Comparison of ENCODE assay signal across 11 mouse cellular contexts in genomic region chr7:83811461-83811860, GRCm38 (mm10). TPM values are rescaled to one million over a fixed set of nuclear protein-coding genes. Genes with fewer than 3 reads are reported as not detected.
DNase-seq lines count a peak whose midpoint lies in the region; ATAC-seq and TF ChIP-seq lines count a peak whose summit lies in the region.
"Had no signal": no experiment of that assay in that cellular context is flagged by ENCODE, and none has a peak within 500 bp of the region (broad histone marks: within the 10 kb centered on the region; RNA-seq: fewer than 3 reads in every experiment).

No protein-coding gene starts in this region.

- H3K4me3 ChIP-seq in heart, adult 2 months: no peak overlapping the region
- no peak overlapping the region for H3K4me3 ChIP-seq in liver, adult 2 months (ENCODE audit: insufficient read depth, low read depth, low read length)
- H3K4me3 ChIP-seq in liver, embryonic 11.5 days (ENCODE audit: low read depth, low read length): no peak overlapping the region
- H3K4me3 ChIP-seq in embryonic facial prominence, embryonic 12.5 days: no peak overlapping the region
- H3K4me3 ChIP-seq in limb, embryonic 14.5 days (replicated peaks; ENCODE audit: low read length): no peak overlapping the region
- H3K4me3 ChIP-seq: neural tube, embryonic 15.5 days had no signal

- H3K79me2 ChIP-seq in heart, adult 2 months (replicated peaks; ENCODE audit: control insufficient read depth, insufficient read depth, low read length): no peaks in the 10 kb centered on the region
- no peaks in the 10 kb centered on the region for H3K79me2 ChIP-seq in liver, adult 2 months (ENCODE audit: control insufficient read depth, insufficient read depth, low read length)

- no peaks in the 10 kb centered on the region for H3K27me3 ChIP-seq in heart, adult 2 months (ENCODE audit: control insufficient read depth, insufficient read depth, low read length)
- H3K27me3 ChIP-seq in liver, adult 2 months (ENCODE audit: control insufficient read depth, insufficient read depth, low read length): no peaks in the 10 kb centered on the region
- H3K27me3 ChIP-seq in liver, embryonic 11.5 days (replicated peaks; ENCODE audit: control insufficient read depth, insufficient read depth, low read length): no peaks in the 10 kb centered on the region
- H3K27me3 ChIP-seq in embryonic facial prominence, embryonic 12.5 days: no peaks in the 10 kb centered on the region
- no peaks in the 10 kb centered on the region for H3K27me3 ChIP-seq in limb, embryonic 14.5 days (ENCODE audit: control insufficient read depth, insufficient read depth, low read length)
- H3K27me3 ChIP-seq: neural tube, embryonic 15.5 days had no signal

- no peaks in the 10 kb centered on the region; the same call in 1 of the 2 replicates for H3K36me3 ChIP-seq in heart, adult 2 months (ENCODE audit: control insufficient read depth, insufficient read depth, low read length)
- H3K36me3 ChIP-seq in liver, adult 2 months (ENCODE audit: control insufficient read depth, insufficient read depth, low read length): no peaks in the 10 kb centered on the region
- no peaks in the 10 kb centered on the region for H3K36me3 ChIP-seq in liver, embryonic 11.5 days (ENCODE audit: control insufficient read depth, insufficient read depth, low read length)
- no peaks in the 10 kb centered on the region for H3K36me3 ChIP-seq in embryonic facial prominence, embryonic 12.5 days
- H3K36me3 ChIP-seq in limb, embryonic 14.5 days (ENCODE audit: control insufficient read depth, insufficient read depth, low read length): no peaks in the 10 kb centered on the region
- H3K36me3 ChIP-seq: neural tube, embryonic 15.5 days had no signal

- TF ChIP-seq POLR2A in heart, adult 2 months (IDR thresholded peaks at IDR 0.05; ENCODE audit: insufficient read depth, low read depth, low read length): no peak
- no peak for TF ChIP-seq POLR2A in liver, adult 2 months (IDR thresholded peaks at IDR 0.05; ENCODE audit: extremely low read depth, insufficient read depth, low read length)
- no peak for TF ChIP-seq POLR2A in limb, embryonic 14.5 days (IDR thresholded peaks at IDR 0.05; ENCODE audit: borderline replicate concordance, extremely low read depth, insufficient read depth, insufficient read length)

- peak overlapping the region; percentile 69 for H3K27ac ChIP-seq in heart, adult 2 months
- H3K27ac ChIP-seq in liver, adult 2 months (replicated peaks; ENCODE audit: insufficient read depth, low read depth, low read length): peak overlapping the region; percentile 20
- no peak overlapping the region for H3K27ac ChIP-seq in liver, embryonic 11.5 days (ENCODE audit: low read depth, low read length)
- peak overlapping the region; percentile 97 for H3K27ac ChIP-seq in embryonic facial prominence, embryonic 12.5 days
- peak overlapping the region; percentile 71; the same call in 1 of the 2 replicates for H3K27ac ChIP-seq in limb, embryonic 14.5 days (replicated peaks; ENCODE audit: low read depth, low read length)
- H3K27ac ChIP-seq: neural tube, embryonic 15.5 days had no signal

- peaks cover 19% of the 10 kb centered on the region for H3K4me1 ChIP-seq in heart, adult 2 months (ENCODE audit: control insufficient read depth, insufficient read depth, low read length)
- peaks cover 2% of the 10 kb centered on the region; the same call in 1 of the 2 replicates for H3K4me1 ChIP-seq in liver, adult 2 months (ENCODE audit: control insufficient read depth, insufficient read depth, low read length)
- peaks cover 20% of the 10 kb centered on the region for H3K4me1 ChIP-seq in liver, embryonic 11.5 days (replicated peaks; ENCODE audit: control insufficient read depth, insufficient read depth, low read length)
- H3K4me1 ChIP-seq in embryonic facial prominence, embryonic 12.5 days: peaks cover 56% of the 10 kb centered on the region
- H3K4me1 ChIP-seq in limb, embryonic 14.5 days (ENCODE audit: control insufficient read depth, insufficient read depth, low read length): peaks cover 56% of the 10 kb centered on the region

- H3K9me3 ChIP-seq in liver, embryonic 11.5 days (ENCODE audit: control insufficient read depth, low read length): no peaks in the 10 kb centered on the region
- no peaks in the 10 kb centered on the region for H3K9me3 ChIP-seq in embryonic facial prominence, embryonic 12.5 days
- no peaks in the 10 kb centered on the region for H3K9me3 ChIP-seq in limb, embryonic 14.5 days (ENCODE audit: control insufficient read depth, low read length)
- H3K9me3 ChIP-seq: neural tube, embryonic 15.5 days had no signal

- 62% methylated on average over 4 of the region's 4 CpGs for WGBS in heart, adult 2 months
- 84% methylated on average over 4 of the region's 4 CpGs for WGBS in liver, adult 2 months
- 89% methylated on average over 4 of the region's 4 CpGs for WGBS in liver, embryonic 11.5 days
- 85% methylated on average over 4 of the region's 4 CpGs for WGBS in embryonic facial prominence, embryonic 12.5 days
- WGBS in limb, embryonic 14.5 days: 81% methylated on average over 4 of the region's 4 CpGs

- DNase-seq in heart, adult 2 months: no peak
- DNase-seq in heart, postnatal 14 days: no peak
- DNase-seq in liver, adult 2 months (ENCODE audit: extremely low read depth, low read depth, low spot score): no peak
- no peak for DNase-seq in liver, embryonic 11.5 days (ENCODE audit: low spot score)
- DNase-seq in limb, embryonic 14.5 days (ENCODE audit: low spot score): no peak
- DNase-seq in layer of hippocampus, adult 11-12 months (ENCODE audit: low spot score): no peak
- DNase-seq: heart, postnatal 10 days; thymus, postnatal 36 days had no signal

- no peak for TF ChIP-seq EP300 in heart, adult 2 months (IDR thresholded peaks at IDR 0.05; ENCODE audit: insufficient read depth, low read depth, low read length)

- ATAC-seq in liver, embryonic 11.5 days (replicated peaks; ENCODE audit: low FRiP score): no peak
- no peak for ATAC-seq in embryonic facial prominence, embryonic 12.5 days (ENCODE audit: insufficient number of reproducible peaks, insufficient read depth, low FRiP score, low TSS enrichment)
- ATAC-seq in limb, embryonic 14.5 days (ENCODE audit: low FRiP score, low read depth): no peak
- no peak for ATAC-seq in inflammation-experienced regulatory T-cells, adult 6 months

- H3K9ac ChIP-seq in heart, adult 2 months (ENCODE audit: low read depth, low read length): no peak overlapping the region
- H3K9ac ChIP-seq in liver, adult 2 months (ENCODE audit: low read depth, low read length): no peak overlapping the region
- H3K9ac ChIP-seq in liver, embryonic 11.5 days (ENCODE audit: low read depth, low read length): no peak overlapping the region
- H3K9ac ChIP-seq in embryonic facial prominence, embryonic 12.5 days: no peak overlapping the region
- no peak overlapping the region for H3K9ac ChIP-seq in limb, embryonic 14.5 days (ENCODE audit: low read depth, low read length, severe bottlenecking)
- H3K9ac ChIP-seq: neural tube, embryonic 15.5 days had no signal

- intact Hi-C loops in heart, adult 2 months (cut with DNase I): loop anchor here (5.0 kb wide), 1 partner anchor 944 kb away; the partner anchor contains the start of gene Mex3b
- intact Hi-C loops in heart, postnatal 14 days (cut with DNase I): no loop called here

- H3K4me2 ChIP-seq in liver, embryonic 11.5 days: no peak overlapping the region
- H3K4me2 ChIP-seq in embryonic facial prominence, embryonic 12.5 days (replicated peaks): no peak overlapping the region
- H3K4me2 ChIP-seq in limb, embryonic 14.5 days (replicated peaks; ENCODE audit: low read depth, low read length, severe bottlenecking): no peak overlapping the region
- H3K4me2 ChIP-seq: neural tube, embryonic 15.5 days had no signal

- no peak for TF ChIP-seq CTCF in heart, adult 2 months (IDR thresholded peaks at IDR 0.05)
- no peak for TF ChIP-seq CTCF in liver, adult 2 months (IDR thresholded peaks at IDR 0.05; ENCODE audit: low read depth, low read length)

RNA-seq across cellular contexts. Expression of gene Cfap161, which starts 16.8 kb away (rescaled TPM):
- total RNA-seq in heart, adult 2 months (2021): not detected
- polyA plus RNA-seq in heart, adult 2 months (2012; rRNA removed): 0.35 and 0.50 TPM in 2 replicates
- total RNA-seq in heart, postnatal 14 days (2021): under 1 TPM in 1 of 2 experiments, not detected in 1; 0.22 TPM
- not detected in 2 replicates for total RNA-seq in liver, adult 2 months (2014; rRNA removed)
- not detected in 2 replicates for polyA plus RNA-seq in liver, adult 2 months (2012; rRNA removed)
- not detected in 2 replicates for polyA plus RNA-seq in liver, embryonic 11.5 days (2014; fragmentation: Nextera tagmentation; extraction: Ambion mirVana)
- 0.36 and 1.0 TPM in 2 replicates for polyA plus RNA-seq in embryonic facial prominence, embryonic 12.5 days (2016; fragmentation: Nextera tagmentation; extraction: Ambion mirVana)
- polyA plus RNA-seq in limb, embryonic 14.5 days (2012; rRNA removed): 0.54 and 0.82 TPM in 2 replicates
- 0.28 and 0.29 TPM in 2 replicates for polyA plus RNA-seq in limb, embryonic 14.5 days (2014; fragmentation: Nextera tagmentation; extraction: Ambion mirVana)
- not detected for polyA plus RNA-seq in inflammation-experienced regulatory T-cells, adult 6 months (2017; shearing (Covaris generic))
- total RNA-seq: heart, postnatal 10 days had no signal
